Mouse (Mus musculus): Measurements from ENCODE around the gene RPS10-NUDT3.

Gene RPS10-NUDT3

GRCm38 (mm10) chr17:27634871-27635574, at the start of gene RPS10-NUDT3:
Gene RPS10-NUDT3, minus strand, starts transcription at chr17:27635222.
- peak; percentile 95 for DNase-seq (ENCODE audit: extremely low spot score, low spot score)

GRCm38 (mm10) chr17:27678924-27679813, 44.1 kb upstream of the RPS10-NUDT3 start:
- no peak for DNase-seq (ENCODE audit: extremely low spot score, low spot score)

GRCm38 (mm10) chr17:27677756-27678155, 42.7 kb upstream of the RPS10-NUDT3 start:
- no peak for DNase-seq (ENCODE audit: extremely low spot score, low spot score)

- DNase-seq (ENCODE audit: extremely low spot score, low spot score) = no peak
Measured at GRCm38 (mm10) chr17:27676270-27676669, 41.2 kb upstream of the RPS10-NUDT3 start.

GRCm38 (mm10) chr17:27675453-27675852, 40.4 kb upstream of the RPS10-NUDT3 start:
- no peak for DNase-seq (ENCODE audit: extremely low spot score, low spot score)

DNA sequence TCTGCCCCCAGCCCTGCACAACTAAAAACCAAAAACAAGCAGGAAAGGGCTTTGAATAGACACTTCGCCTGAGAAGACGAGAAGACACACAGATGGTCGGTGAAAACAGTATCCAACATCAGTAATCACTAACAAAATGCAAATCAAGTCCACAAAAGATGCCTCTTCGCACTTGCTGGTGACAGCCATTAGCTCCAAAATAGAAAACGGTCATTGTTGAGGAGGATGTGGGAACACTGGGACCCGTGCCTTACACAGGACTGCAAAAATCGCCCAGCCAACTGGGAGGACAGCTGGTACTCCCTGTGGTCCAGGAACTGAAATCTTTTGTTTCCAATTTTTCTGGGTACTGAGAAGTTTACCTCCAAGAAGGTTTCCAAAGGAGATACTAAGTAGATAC, 38.9 kb upstream of the RPS10-NUDT3 start:
- DNase-seq (ENCODE audit: extremely low spot score, low spot score) = no peak

DNA sequence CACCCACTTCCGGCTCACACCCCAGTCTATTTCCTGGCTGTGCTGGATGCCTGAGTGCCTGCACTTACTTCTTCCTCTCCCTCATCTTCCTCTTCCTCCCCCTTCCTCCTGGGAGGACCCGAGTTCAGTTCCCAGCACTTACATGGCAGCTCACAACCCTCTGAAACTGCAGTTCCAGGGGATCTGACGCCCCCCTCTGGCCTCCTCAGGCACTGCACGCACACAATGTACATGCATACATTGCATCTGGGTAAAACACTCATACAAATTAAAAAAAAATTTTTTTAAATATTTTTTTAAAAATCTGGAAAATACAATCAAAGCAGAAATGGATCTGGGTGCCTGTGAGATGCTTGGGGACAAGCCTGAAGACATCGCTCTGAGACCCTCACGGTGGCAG, 36.7 kb upstream of the RPS10-NUDT3 start:
- DNase-seq (ENCODE audit: extremely low spot score, low spot score) = no peak

DNA sequence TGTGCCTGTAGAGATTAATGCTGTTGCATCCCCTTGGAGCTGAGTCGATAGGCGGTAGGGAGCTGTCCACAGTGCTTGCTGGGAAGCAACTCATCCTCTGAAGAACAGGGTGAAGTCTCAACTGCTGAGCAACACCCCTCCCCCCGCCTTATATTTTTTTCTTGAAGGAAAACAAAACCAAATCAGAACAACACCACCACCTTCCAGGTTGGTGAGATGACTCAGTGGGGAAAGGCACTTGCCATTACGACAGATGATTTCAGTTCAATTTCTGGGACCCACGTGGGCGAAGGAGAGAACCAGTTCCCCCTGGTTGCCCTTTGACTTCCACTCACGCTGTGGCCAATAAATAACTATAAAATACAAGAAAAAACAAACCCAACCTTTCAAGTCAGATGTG, 23.7 kb upstream of the RPS10-NUDT3 start:
- DNase-seq (ENCODE audit: extremely low spot score, low spot score) = no peak

DNA sequence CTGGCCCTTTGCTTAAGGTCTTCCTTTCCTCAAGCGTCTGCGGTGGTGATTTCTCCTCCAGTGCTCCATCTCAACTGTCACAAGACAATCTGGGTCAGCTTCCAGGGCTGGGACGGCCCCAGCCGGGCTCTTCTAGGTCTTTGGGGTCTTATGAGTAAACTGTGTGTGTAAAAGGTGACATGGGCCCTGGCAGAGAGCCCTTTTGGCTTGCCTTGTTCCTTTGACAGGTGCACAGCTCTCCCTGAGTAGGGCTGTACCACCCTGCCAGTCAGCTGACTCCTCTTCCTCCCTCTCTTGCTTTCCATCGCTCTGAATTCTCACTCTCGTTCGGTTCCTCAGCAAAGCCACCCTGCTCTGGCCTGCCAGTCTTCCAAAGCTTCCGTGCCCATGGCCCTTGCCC, 22.1 kb upstream of the RPS10-NUDT3 start:
- no peak for DNase-seq (ENCODE audit: extremely low spot score, low spot score)

GRCm38 (mm10) chr17:27656414-27656813, 21.4 kb upstream of the RPS10-NUDT3 start:
- DNase-seq (ENCODE audit: extremely low spot score, low spot score) = no peak

DNA sequence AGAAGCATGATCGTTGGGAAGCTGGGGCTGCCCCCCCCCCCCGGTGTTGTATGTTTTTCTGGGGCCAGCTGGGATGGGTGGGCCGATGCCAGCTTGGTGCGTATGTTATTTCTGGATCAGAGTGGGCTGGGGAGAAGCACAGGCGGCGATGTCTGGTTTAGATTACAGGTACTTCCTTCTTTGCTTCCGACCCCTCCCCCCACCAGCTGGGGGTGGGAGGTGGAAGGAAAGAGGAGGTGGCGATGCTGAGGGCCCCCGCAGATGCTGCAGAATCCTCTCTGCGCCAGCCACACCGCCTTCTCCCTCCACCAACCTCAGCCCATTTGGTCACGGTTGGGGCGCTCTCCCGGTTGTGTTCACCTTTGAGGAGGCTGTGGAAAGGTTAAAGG, 21.0 kb upstream of the RPS10-NUDT3 start:
- DNase-seq (ENCODE audit: extremely low spot score, low spot score) = peak; percentile 46

GRCm38 (mm10) chr17:27655089-27656010, 20.3 kb upstream of the RPS10-NUDT3 start, which contains the start of gene Pacsin1:
Gene Pacsin1, plus strand, starts transcription at chr17:27655509.
- DNase-seq (ENCODE audit: extremely low spot score, low spot score) = peak; percentile 48

DNA sequence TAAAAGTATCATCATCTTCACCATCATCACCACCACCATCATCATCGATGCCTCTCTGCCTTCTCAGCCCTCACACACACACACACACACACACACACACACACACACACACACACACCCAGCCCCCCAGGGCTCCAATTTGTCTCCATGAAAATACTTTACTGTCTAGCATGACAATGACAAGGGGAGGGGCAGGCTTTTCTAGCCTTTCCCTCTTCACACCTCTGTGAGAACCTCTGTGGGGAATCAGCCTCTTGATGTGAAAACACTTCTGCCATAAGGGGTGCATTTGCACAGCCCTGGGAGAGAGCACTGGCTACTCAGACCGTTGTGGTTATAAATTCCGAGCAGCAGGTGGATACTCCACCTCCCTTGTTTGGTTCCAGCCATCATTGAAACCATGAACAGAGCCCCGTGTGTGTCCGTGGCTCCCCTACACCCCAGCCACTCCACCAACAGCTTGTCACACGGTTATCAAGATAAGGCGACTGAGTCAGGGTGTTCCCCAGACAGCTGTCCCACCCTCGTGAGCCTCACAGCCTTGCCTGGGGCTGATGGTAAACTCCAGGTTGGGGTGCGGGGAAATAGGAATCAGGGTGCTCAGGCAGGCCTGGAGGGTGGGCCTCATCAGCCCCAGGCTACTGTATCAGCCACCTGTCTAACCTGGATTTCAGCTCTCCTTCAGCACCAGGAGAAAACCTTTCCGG, 18.4 kb upstream of the RPS10-NUDT3 start:
- no peak for DNase-seq (ENCODE audit: extremely low spot score, low spot score)

DNA sequence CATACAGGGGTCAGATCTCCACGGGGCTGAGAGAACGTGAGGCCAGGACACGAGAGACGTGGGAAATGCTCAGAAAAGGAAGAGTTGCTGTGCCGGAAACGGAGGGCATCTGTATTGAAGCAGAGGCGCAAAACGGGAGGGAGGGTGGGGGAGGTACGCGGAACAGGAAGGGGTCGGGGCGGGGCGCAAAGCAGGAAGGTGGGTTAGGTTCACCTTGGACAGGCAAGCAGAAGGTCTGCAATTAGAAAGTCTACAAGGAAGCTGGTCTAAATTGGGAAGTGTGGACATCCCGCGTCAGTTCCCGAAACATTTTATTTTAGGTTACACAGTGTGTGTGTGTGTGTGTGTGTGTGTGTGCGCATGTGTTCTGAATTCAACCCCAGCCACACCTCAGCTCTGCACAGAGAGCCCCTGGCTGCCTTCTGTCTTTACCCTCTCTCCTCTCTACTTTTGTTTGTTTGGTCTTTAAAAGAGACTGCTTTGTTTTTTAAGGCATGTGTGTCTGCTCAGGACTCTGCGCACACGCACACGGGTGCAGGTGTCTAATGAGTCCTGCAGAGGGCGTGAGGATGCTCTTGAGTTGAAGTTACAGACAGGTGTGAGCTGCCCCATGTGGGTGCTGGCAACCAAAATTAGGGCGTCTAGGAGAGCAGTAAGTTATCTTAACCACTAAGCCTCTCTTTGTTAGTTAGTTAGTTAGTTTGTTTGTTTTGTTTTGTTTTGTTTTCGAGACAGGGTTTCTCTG, 17.2 kb upstream of the RPS10-NUDT3 start:
- DNase-seq (ENCODE audit: extremely low spot score, low spot score) = no peak

DNA sequence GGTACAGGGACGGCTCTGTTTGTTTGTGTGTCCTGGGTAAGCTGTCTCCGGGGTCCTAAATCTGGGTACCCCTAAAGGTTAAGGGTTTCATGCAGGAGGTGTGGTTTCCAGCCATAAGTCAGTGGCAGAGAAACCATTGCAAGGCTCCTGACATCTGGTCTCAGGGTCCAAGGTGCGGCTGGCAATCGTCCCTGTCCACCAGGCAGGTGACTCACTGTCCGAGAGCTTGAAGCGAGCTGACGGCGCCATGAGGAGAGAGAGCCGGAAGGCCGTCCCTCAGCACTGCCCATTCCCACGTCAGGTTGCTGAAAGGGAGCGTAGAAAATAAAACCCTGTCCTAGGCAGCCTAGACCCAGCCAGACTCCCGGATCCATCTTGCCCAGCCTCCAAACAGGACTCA, 15.6 kb upstream of the RPS10-NUDT3 start:
- DNase-seq (ENCODE audit: extremely low spot score, low spot score) = no peak

- DNase-seq (ENCODE audit: extremely low spot score, low spot score) = peak; percentile 53
Measured at GRCm38 (mm10) chr17:27650160-27650559, 15.1 kb upstream of the RPS10-NUDT3 start.

DNA sequence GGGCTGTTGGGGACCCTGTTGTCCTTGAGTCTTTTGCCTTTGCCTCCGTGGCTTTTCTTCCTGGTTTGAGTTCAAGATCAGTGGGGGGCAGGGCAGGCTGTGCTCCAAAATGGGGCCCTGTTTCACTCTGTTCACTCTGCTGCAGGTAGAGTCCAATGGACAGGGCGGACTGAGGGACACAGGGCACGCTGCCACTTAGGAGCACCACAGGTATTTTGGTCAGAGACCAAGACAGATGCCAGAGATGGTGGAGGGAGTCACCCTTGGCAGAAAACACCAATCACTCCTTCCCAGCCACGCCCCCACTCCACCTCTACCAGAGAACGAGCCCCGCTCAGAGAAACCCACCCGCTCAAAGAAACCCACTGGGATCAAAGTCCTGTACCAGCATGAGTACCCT, 10.8 kb upstream of the RPS10-NUDT3 start:
- DNase-seq (ENCODE audit: extremely low spot score, low spot score) = no peak

DNA sequence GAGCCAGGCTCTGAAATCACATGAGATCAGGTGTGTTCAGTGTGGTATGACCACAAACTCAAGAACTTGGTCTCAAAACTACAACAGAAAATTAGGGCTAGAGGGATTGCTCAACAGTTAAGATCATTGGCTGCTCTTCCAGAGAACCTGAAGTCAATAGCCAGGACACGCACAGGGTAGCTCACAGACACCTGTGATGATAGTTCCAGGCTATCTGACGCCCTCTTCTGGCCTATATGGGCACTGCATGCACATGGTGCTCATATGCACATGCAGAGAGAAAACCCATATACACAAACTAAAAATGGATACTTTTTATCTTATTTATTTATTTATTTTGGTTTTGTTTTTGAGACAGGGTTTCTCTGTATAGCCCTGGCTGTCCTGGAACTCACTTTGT, 9.6 kb upstream of the RPS10-NUDT3 start:
- no peak for DNase-seq (ENCODE audit: extremely low spot score, low spot score)

DNA sequence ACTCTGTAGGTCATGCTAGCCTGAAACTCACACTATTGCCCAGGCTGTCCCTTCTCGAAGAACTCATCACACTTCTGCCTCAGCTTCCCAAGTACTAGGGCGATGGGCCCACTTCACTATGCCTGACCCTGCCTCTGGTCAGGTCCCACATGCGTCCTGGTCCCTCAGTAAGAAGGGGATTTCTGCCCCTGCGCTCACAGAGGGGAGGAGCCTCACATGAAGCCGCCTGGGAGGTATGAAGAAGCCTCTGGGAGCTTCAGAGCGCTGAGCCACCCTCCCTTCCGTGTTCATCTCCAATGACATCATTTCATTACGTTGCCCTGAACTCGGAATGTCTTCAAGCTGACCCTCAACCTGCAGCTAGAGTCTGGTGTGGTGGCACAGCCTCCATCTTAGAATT, 8.7 kb upstream of the RPS10-NUDT3 start:
- no peak for DNase-seq (ENCODE audit: extremely low spot score, low spot score)

GRCm38 (mm10) chr17:27643101-27643500, 8.1 kb upstream of the RPS10-NUDT3 start:
- DNase-seq (ENCODE audit: extremely low spot score, low spot score) = peak; percentile 48

All from neural tube, embryonic 10.5 days (tissue).